Mouse (Mus musculus): Measurements from ENCODE around the gene Gm45062.

GRCm38 (mm10) chr6:8336487-8337390 is 77.5 kb downstream of the Gm45062 start:
- TF ChIP-seq POLR2A (IDR thresholded peaks at IDR 0.05; ENCODE audit: borderline replicate concordance, extremely low read depth, insufficient read depth, insufficient read length, poor library complexity, severe bottlenecking), result no peak
- no peak for TF ChIP-seq CTCF (IDR thresholded peaks at IDR 0.05; ENCODE audit: borderline replicate concordance, extremely low read depth, insufficient read depth, insufficient read length)

Measured in brain, embryonic 14.5 days (tissue).